Mouse (Mus musculus) brain, embryonic 18.5 days (tissue): ENCODE data around the gene Morn4.

Experiments used
- DNase-seq: peaks from one replicate; pipeline ENCODE4 v3.0.0-alpha.2; 2012; ENCODE audit warnings: low read depth, low spot score

Morn4 gene

GRCm38 (mm10) chr19:42086166-42086565 lies at the start of gene Morn4:
TSS of gene Morn4 (minus strand) at chr19:42086357.
- DNase-seq: peak; percentile 86

GRCm38 (mm10) chr19:42135070-42135469 lies 48.9 kb upstream of the Morn4 start:
- no peak for DNase-seq

DNA sequence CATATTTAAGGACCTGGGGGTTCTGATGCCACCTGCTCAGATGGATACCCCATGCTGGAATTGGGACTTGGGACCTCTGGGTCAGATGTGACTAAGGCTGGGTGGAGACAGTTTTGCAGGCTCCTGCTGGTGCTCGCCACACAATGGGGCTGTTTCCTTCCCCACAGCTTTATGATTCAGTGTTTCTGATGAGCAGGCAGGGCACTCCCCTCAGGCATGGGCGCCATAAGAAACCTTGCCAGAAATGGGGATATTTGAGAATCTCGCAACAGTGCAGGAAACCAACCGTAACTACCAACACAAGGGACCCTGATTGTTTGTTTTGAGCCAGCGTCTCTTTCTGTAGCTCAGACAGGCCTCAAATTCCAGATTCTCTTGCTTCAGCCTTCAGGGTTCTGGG lies 44.9 kb upstream of the Morn4 start:
- no peak for DNase-seq

DNA sequence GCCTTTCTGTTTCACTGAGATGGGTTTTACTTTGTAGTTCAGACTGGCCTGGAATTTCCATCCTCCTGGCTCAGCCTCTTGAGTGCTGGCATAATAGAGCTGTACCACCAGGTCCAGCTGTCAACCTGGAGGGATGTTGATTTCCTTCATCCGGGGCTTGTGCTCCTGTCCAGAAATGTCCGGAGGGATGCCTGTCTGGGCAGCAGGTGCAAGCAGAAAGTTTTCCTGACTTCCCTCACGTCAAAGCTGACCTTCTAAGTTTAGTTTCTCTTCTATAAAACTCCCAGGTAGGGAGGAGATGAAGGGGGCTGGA lies 44.1 kb upstream of the Morn4 start:
- DNase-seq: no peak

GRCm38 (mm10) chr19:42129509-42130293 lies 43.5 kb upstream of the Morn4 start:
- DNase-seq: no peak

- peak; percentile 95 for DNase-seq
These were observed 42.8 kb upstream of the Morn4 start, which contains the start of gene Avpi1 for GRCm38 (mm10) chr19:42128787-42129508. TSS of gene Avpi1 (minus strand) at chr19:42129059.

- DNase-seq: no peak
These were observed 42.0 kb upstream of the Morn4 start for GRCm38 (mm10) chr19:42128052-42128740.

DNA sequence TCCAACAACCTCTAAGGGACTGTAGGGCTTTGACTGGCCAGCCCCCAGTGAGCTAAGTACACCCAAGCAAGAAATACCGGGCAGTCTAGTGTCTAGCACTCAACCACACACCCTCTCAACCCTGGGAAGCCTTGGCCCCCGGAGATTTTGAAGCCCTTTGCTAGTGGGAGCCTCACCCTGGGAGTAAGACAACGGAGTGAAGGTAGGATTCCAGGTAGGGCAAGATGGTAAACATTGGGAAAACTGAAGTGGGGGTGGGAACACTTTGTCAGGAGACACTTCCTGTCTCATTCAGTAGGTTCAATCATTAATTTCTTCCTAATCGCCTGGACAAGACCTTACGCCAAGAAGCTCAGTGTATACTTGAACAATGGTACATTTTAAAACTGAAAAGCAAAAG lies 40.9 kb upstream of the Morn4 start:
- no peak for DNase-seq

GRCm38 (mm10) chr19:42126219-42126605 lies 40.1 kb upstream of the Morn4 start:
- no peak for DNase-seq

DNA sequence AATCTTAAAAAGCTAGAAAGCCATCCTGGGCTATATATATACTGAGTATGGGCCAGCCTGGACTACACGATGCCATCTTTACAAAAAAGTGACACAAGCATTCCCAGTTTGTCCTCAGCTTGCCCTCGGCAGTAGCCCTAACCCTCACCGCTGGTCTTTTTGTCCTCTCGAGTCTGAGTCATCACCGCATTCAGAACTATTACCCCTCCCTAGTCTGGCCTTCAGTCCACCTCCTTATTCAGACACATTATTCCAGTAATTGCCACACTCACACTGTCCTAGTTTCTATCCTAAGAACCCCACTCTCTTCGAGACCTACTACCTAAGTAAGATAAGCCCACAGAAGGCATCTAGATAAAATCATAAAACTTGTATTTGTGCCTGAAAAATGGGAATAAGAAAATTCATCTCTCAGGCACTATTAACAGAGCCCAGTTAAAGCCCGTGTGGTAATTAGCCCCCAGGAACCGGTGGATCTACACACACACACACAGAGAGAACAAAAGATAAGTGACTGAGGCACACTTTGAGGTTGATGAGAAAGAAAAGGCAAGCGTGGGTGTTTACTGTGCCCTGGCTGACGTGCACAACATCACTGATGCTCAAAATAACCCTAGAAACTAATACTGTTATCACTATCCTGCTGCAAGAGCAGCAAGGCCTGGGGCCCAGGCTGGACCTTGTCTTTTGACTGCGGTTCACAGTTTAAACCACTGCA lies 39.5 kb upstream of the Morn4 start:
- DNase-seq: no peak

DNA sequence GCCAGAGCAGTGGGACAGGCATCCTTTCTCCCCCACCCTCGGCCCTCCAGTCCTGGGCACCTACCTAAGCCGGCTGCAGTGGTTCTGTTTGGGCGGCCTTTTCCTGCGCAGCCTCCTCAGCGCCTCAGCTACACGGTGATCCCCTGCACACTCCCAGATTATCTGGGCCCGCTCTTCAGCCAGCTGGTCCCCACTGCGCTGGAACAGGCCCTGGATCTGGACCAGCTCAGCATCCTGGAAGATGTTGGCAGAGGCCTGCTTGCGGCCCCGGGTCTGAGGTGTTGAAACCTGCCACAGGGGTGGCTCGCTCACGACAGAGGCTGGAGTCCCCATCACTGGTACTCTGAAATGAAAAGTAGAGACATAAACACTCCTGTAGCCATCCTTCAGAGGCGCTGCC lies 38.5 kb upstream of the Morn4 start:
- no peak for DNase-seq

DNA sequence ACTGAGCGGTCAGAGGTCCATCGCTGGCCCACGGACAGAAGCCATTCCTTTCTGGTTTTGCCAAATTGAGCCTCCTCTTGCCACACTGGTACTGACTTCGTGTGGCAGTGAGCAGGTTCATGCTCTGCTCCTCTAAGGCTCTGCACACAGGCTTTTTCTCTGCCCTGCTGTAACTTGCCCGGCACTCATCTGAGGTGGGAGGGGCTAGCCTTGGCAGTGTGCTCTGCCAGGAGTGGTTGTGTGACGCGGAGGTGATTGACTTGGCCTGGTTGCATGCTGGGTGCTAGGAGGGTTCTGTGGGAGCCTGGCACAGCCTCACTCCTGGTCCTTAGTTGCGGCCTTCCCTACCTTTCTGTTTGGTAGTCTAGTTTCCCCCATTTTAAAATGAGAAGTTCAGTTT lies 34.3 kb upstream of the Morn4 start:
- no peak for DNase-seq

GRCm38 (mm10) chr19:42118596-42118995 lies 32.4 kb upstream of the Morn4 start:
- DNase-seq: no peak

DNA sequence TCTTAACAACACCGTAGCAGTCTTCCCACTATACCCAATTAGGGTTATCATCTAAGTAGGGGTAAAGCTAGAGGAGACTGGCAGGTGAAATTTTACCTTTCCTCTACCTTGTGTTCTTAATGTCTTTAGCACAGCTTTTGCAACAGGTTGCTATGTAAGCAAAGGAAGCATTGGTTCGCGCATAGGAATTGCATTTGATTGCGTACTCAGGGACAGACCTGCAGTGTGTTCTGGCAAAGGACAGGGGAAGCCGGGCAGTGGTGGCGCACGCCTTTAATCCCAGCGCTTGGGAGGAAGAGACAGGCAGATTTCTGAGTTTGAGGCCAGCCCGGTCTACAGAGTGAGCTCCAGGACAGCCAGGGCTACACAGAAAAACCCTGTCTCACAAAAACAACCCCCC lies 32.0 kb upstream of the Morn4 start:
- no peak for DNase-seq

DNA sequence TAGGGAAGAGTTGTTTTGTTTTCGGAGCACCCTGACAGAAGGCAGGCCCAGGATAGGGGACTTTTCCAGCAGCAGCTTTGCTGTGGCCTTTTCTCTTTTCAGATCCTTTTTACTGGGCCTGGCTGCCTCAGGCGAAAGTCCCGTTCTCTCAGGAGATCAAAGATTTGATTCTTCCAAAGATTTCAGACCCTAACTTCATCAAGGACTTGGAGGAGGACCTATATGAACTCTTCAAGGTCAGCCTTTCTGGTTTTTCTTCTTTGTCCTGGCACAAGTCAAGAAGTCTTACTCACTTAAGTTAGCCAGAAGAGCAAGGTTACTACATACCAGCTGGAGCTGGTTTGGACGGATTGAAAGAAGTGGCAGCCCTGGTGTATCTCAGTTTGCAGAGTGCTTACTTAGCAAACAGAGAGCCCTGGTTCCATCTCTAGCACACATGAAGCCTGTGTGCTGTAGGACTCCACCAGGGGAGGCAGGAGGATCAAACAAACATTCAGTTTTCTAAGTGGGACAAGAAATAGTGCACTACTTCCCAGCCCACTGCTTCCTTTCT lies 29.7 kb upstream of the Morn4 start:
- DNase-seq: no peak

DNA sequence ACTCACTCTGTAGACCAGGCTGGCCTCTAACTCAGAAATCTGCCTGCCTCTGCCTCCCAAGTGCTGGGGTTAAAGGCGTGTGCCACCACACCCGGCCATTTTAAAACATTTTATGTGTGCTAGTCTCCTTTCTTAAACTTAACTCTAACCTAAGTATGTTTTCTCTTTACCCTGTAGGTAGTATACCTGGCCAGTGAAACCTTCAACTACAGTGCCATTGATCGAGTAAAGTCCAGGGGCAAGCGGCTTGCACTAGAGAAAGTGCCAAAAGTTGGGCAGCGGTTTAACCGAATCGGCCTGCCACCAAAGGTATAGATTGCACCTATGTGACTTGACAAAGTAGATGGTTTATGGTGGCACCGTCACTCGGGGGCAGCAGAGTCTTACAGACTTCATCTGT lies 18.5 kb upstream of the Morn4 start:
- no peak for DNase-seq

- no peak for DNase-seq
These were observed 13.2 kb upstream of the Morn4 start for GRCm38 (mm10) chr19:42099406-42099805.

- DNase-seq: no peak
These were observed 4.5 kb upstream of the Morn4 start for GRCm38 (mm10) chr19:42090637-42091141.

- peak; percentile 99 for DNase-seq
These were observed 3.8 kb upstream of the Morn4 start, which contains the start of gene Pi4k2a for GRCm38 (mm10) chr19:42089748-42090595. TSS of gene Pi4k2a (plus strand) at chr19:42090470.

DNA sequence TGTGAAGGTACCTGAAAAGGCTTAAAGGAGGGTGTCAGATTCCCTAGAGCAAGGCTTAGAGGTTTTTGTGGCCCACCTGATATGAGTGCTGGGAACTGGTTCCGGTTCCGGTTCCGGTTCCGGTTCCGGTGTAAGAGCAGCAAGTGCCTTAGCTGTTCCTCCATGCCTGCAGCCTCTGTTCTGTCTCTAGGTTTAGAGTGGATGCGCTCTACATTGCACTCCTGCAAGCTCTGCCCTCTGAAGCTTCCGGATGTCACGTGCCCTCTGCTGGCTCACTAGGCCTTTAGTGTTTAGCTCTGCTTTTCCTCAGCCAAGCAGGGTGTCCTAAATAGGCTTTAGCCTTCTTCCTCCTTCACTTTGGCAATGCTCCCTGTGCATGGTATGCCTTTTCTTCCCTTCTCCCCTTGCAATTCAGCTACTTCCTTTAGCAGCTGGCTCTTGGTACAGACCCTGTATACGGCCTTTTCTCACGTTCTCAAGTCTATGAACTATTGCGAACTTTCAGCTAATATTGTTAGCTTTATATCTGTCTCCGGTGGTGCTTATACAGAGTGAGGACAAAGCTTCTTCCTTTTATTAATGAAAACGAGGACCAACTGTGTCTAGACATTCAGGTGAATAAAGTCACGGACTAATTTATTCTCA lies 3.1 kb upstream of the Morn4 start:
- DNase-seq: no peak
